Mouse (Mus musculus) CH12.LX (cell line): ENCODE measurements around the gene Dars. TPM values are rescaled to one million over a fixed set of nuclear protein-coding genes. Genes with fewer than 3 reads are reported as not detected.

ENCODE experiments used
- DNase-seq: peaks from one replicate; pipeline ENCODE4 v3.0.0-alpha.2; 2013; ENCODE audit errors: extremely low read depth
- H3K27ac ChIP-seq: 2 replicates; pipeline ENCODE4 v1.5.1; 2012; ENCODE audit warnings: low read depth, mild to moderate bottlenecking, control low read depth, moderate library complexity; ENCODE audit not compliant: insufficient read depth
- H3K27me3 ChIP-seq: replicated peaks from 2 replicates; pipeline ENCODE3; 2012; ENCODE audit warnings: inconsistent platforms
- H3K36me3 ChIP-seq, 2 experiments: replicated peaks in 1 of 2; 2 replicates each; pipeline versions ENCODE3 to v1.6.1; 2012; ENCODE audit warnings: inconsistent platforms in 1 of 2, low read length in 1 of 2, mild to moderate bottlenecking in 1 of 2, mixed read lengths in 1 of 2, moderate library complexity in 1 of 2; ENCODE audit not compliant: control insufficient read depth in 1 of 2, insufficient read depth in 1 of 2
- H3K4me1 ChIP-seq, 2 experiments: 2 replicates each; pipeline ENCODE4 v1.6.1; 2012; ENCODE audit warnings: inconsistent platforms in 1 of 2, moderate library complexity in 1 of 2; ENCODE audit not compliant: insufficient read depth in 2 of 2, control insufficient read depth in 1 of 2
- H3K4me2 ChIP-seq: 2 replicates; pipeline ENCODE4 v1.6.1; 2012; ENCODE audit warnings: low read depth, mild to moderate bottlenecking, control low read depth; ENCODE audit not compliant: poor library complexity, insufficient read depth, severe bottlenecking
- H3K4me3 ChIP-seq, 3 experiments: fragments of 150-350 bp in 1 of 3; sonication (generic) in 1 of 3; replicated peaks in 1 of 3; 2 replicates each; pipeline versions ENCODE3 to v1.5.1; 2011 to 2012; ENCODE audit warnings: low read depth in 2 of 3, low read length in 2 of 3, mild to moderate bottlenecking in 2 of 3, moderate library complexity in 2 of 3, control low read depth in 1 of 3, improper control_type of control experiment in 1 of 3, inconsistent platforms in 1 of 3, mixed read lengths in 1 of 3; ENCODE audit not compliant: poor library complexity in 1 of 3
- H3K79me2 ChIP-seq: replicated peaks from 2 replicates; pipeline ENCODE4 v1.6.1; 2012; ENCODE audit warnings: mild to moderate bottlenecking, moderate library complexity; ENCODE audit not compliant: control insufficient read depth, poor library complexity, insufficient read depth, severe bottlenecking; ENCODE audit errors: extremely low read depth
- H3K9ac ChIP-seq: 2 replicates; pipeline ENCODE4 v1.6.1; 2012; ENCODE audit warnings: low read depth, mild to moderate bottlenecking, control low read depth, moderate library complexity; ENCODE audit not compliant: insufficient read depth
- H3K9me3 ChIP-seq: replicated peaks from 2 replicates; pipeline ENCODE3; 2012; ENCODE audit warnings: low read length, inconsistent platforms, mixed read lengths
- BHLHE40 ChIP-seq: IDR thresholded peaks from 2 replicates; pipeline ENCODE4 v1.6.1; 2011; ENCODE audit warnings: mild to moderate bottlenecking, low read depth, low read length, improper control_type of control experiment
- ELF1 ChIP-seq: IDR thresholded peaks from 2 replicates; pipeline ENCODE4 v1.6.1; 2014; ENCODE audit warnings: low read depth, mild to moderate bottlenecking, inconsistent platforms, low read length, improper control_type of control experiment
- ETS1 ChIP-seq: conservative IDR thresholded peaks from 2 replicates; pipeline ENCODE4 v1.6.1; 2012; ENCODE audit warnings: low read depth, mild to moderate bottlenecking, inconsistent platforms, low read length, improper control_type of control experiment, moderate library complexity
- IRF4 ChIP-seq: IDR thresholded peaks from 2 replicates; pipeline ENCODE4 v1.6.1; 2014; ENCODE audit warnings: low read depth, mild to moderate bottlenecking, inconsistent platforms, low read length, improper control_type of control experiment
- JUN ChIP-seq: IDR thresholded peaks from 2 replicates; pipeline ENCODE4 v1.6.1; 2011; ENCODE audit warnings: low read depth, mild to moderate bottlenecking, low read length, improper control_type of control experiment, moderate library complexity; ENCODE audit not compliant: insufficient read depth
- JUND ChIP-seq: conservative IDR thresholded peaks from 2 replicates; pipeline ENCODE4 v1.6.1; 2011; ENCODE audit warnings: low read depth, low read length, improper control_type of control experiment
- KAT2A ChIP-seq: IDR thresholded peaks from 2 replicates; pipeline ENCODE4 v1.6.1; 2012; ENCODE audit warnings: low read length, improper control_type of control experiment, inconsistent platforms; ENCODE audit not compliant: insufficient replicate concordance
- MAFK ChIP-seq: IDR thresholded peaks from 2 replicates; pipeline ENCODE4 v1.6.1; 2011; ENCODE audit warnings: low read length, improper control_type of control experiment; ENCODE audit not compliant: insufficient replicate concordance
- MEF2A ChIP-seq: IDR thresholded peaks from 2 replicates; pipeline ENCODE4 v1.6.1; 2014; ENCODE audit warnings: low read depth, mild to moderate bottlenecking, inconsistent platforms, low read length, improper control_type of control experiment, borderline replicate concordance
- SMC3 ChIP-seq: IDR thresholded peaks from 2 replicates; pipeline ENCODE4 v1.6.1; 2011; ENCODE audit warnings: low read depth, low read length, improper control_type of control experiment
- TCF12 ChIP-seq: IDR thresholded peaks from 2 replicates; pipeline ENCODE4 v1.6.1; 2014; ENCODE audit warnings: low read depth, mild to moderate bottlenecking, inconsistent platforms, low read length, improper control_type of control experiment
- UBTF ChIP-seq: IDR thresholded peaks from 2 replicates; pipeline ENCODE4 v1.6.1; 2012; ENCODE audit warnings: low read depth, mild to moderate bottlenecking, inconsistent platforms, low read length, improper control_type of control experiment, moderate library complexity
- USF1 ChIP-seq: IDR thresholded peaks from 2 replicates; pipeline ENCODE4 v1.6.1; 2014; ENCODE audit warnings: low read depth, mild to moderate bottlenecking, inconsistent platforms, low read length, improper control_type of control experiment
- ZC3H11A ChIP-seq: IDR thresholded peaks from 2 replicates; pipeline ENCODE4 v1.6.1; 2012; ENCODE audit warnings: low read depth, mild to moderate bottlenecking, inconsistent platforms, low read length, improper control_type of control experiment
- ZKSCAN1 ChIP-seq: IDR thresholded peaks from 2 replicates; pipeline ENCODE4 v1.6.1; 2012; ENCODE audit warnings: low read depth, inconsistent platforms, low read length, improper control_type of control experiment, borderline replicate concordance
- ZMIZ1 ChIP-seq: IDR thresholded peaks from 2 replicates; pipeline ENCODE4 v1.6.1; 2012; ENCODE audit warnings: low read depth, mild to moderate bottlenecking, inconsistent platforms, low read length, improper control_type of control experiment
- dilution Hi-C: fragments of 300-500 bp; cut with MboI; formaldehyde crosslinking; loops from 2 replicates; pipeline ENCODE4 v1.14.3; 2020; ENCODE audit warnings: low sequenced_read_pairs; ENCODE audit not compliant: extremely low pct_unique_long_range_greater_than_20kb, extremely low pct_ligation_motif_present
- in situ Hi-C: fragments of 300-500 bp; cut with MboI; formaldehyde crosslinking; loops from 3 replicates; pipeline ENCODE4 v1.14.3; 2019; ENCODE audit warnings: low sequenced_read_pairs, low pct_ligation_motif_present, low pct_unique_long_range_greater_than_20kb, mixed read lengths
- polyA plus RNA-seq: library from polyadenylated mRNA; unstranded; fragments of >175 nt; gene quantifications from 2 replicates; pipeline ENCODE4 v1.2.1, GENCODE M21; 2012; ENCODE audit warnings: low read depth; ENCODE audit not compliant: insufficient read length
- total RNA-seq, 2 experiments: library from RNA; depleted of rRNA; stranded (reverse); fragments of 300-350 nt in 1 of 2; fragments of >200 nt in 1 of 2; gene quantifications; 2 replicates each; pipeline ENCODE4 v1.2.3; 2012 to 2014

Gene Dars
- total and polyA plus RNA-seq, 3 experiments: 177 to 339 (median 190) TPM

DNA sequence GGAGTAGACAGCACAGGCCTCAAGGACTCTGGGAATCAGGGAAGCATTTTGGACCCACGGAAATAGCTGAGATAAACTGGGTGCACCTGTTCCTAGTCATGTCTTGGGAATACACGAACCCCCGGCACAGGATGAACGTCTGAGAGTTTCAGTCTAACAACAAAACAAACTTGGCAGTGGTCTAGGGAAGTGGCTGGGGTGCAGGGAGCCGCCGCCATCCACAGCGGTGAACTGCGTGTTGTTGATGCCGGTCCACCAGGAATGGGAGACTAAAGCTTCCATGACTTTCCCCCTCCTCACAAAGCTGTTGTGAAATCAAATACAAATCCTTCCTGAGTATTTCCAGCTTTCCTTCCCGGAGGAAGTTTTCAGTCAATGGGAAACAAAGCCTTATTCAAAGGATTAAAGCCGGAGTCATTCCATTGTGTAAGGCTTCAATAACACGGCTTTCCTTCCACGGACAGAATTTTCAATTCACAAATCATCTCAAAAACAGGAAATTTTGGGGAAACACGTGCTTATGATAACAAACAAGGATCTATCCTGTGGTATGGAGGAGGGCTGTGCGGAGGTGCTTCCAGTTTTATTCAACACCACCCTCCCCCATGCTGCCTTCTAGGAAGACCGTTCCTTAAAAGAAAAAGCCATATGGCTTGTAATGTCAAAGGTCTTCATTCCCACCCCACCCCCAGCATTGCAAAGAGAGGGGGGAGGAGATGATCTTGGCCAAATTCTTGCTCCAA is 23.4 kb upstream of the Dars start:
- TF ChIP-seq UBTF (no peak), TCF12 (no peak), JUND (no peak), JUN (no peak), ZC3H11A (no peak), MEF2A (no peak), IRF4 (no peak), ELF1 (no peak), MAFK (no peak), SMC3 (no peak), ETS1 (no peak), ZKSCAN1 (no peak), ZMIZ1 (no peak), USF1 (no peak)
- H3K4me2 ChIP-seq: no peak overlapping the region
- H3K27me3 ChIP-seq: no peaks in the 10 kb centered on the region
- H3K4me1 ChIP-seq: peaks cover 7 to 43% of the 10 kb centered on the region in 2 experiments
- H3K79me2 ChIP-seq: no peaks in the 10 kb centered on the region
- no peak overlapping the region for H3K27ac ChIP-seq
- H3K9ac ChIP-seq: no peak overlapping the region
- dilution Hi-C loops (no loop called here), in situ Hi-C loops (loop anchor here (5.0 kb wide), 1 partner anchor 72 kb away; no protein-coding TSS in a partner anchor)
- H3K4me3 ChIP-seq: no peak overlapping the region
- no peaks in the 10 kb centered on the region for H3K36me3 ChIP-seq
- no peak for DNase-seq
- H3K9me3 ChIP-seq: no peaks in the 10 kb centered on the region

GRCm38 (mm10) chr1:128439618-128440017 is 22.4 kb upstream of the Dars start:
- H3K9ac ChIP-seq: no peak overlapping the region
- in situ Hi-C loops: loop anchor here (5.0 kb wide), 1 partner anchor 73 kb away; no protein-coding TSS in a partner anchor
- H3K36me3 ChIP-seq: no peaks in the 10 kb centered on the region
- TF ChIP-seq ETS1 (no peak), KAT2A (no peak), JUND (no peak), BHLHE40 (no peak), SMC3 (no peak)
- H3K4me2 ChIP-seq: no peak overlapping the region
- dilution Hi-C loops: no loop called here
- no peaks in the 10 kb centered on the region for H3K9me3 ChIP-seq
- H3K27me3 ChIP-seq: no peaks in the 10 kb centered on the region
- no peak overlapping the region for H3K4me3 ChIP-seq
- H3K4me1 ChIP-seq: peaks cover 7 to 35% of the 10 kb centered on the region in 2 experiments
- H3K27ac ChIP-seq: no peak overlapping the region
- no peak for DNase-seq
- H3K79me2 ChIP-seq: no peaks in the 10 kb centered on the region
